Mouse (Mus musculus) G1E-ER4 (cell line): ENCODE data around the gene Agpat1. TPM values are rescaled to one million over a fixed set of nuclear protein-coding genes. Genes with fewer than 3 reads are reported as not detected.

Experiments
- GATA1 ChIP-seq: IDR thresholded peaks from one replicate; pipeline ENCODE4 v1.8.0; 2012; ENCODE audit warnings: low read length, inconsistent platforms
- polyA plus RNA-seq: library from polyadenylated mRNA; stranded (reverse); fragments of >175 nt; gene quantifications from 2 replicates; pipeline ENCODE4 v1.2.3, GENCODE M21; 2012

The Agpat1 gene
- polyA plus RNA-seq, 1 experiment, result 143 TPM

DNA sequence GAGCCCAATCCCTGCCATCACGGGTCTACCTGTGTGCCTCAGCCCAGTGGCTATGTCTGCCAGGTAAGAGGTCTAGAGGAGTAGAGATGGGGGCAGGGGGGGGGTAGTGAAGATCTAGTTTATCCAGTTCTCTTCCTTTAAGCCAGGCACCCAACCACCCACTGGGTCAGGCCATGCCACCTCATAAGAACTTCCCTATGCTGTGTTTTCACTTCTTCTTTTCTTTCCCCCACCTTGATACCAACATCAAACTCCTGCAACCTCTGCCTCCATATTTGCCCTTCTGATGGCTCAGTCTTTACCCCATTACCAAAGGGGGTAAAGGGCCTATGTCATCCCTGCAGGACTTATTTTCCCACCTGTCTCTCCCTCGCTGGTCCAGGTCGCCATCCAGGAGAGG is 26.0 kb upstream of the Agpat1 start:
- TF ChIP-seq GATA1, result no peak

DNA sequence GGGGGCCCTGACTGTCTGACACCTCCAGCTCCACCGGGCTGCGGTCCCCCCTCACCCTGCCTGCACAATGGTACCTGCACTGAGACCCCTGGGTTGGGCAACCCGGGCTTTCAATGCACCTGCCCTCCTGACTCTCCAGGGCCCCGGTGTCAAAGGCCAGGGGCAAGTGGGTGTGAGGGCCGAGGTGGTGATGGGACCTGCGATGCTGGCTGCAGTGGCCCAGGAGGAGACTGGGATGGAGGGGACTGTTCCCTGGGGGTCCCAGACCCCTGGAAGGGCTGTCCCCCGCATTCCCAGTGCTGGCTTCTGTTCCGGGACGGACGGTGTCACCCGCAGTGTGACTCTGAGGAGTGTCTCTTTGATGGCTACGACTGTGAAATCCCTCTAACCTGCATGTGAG is 21.5 kb upstream of the Agpat1 start:
- no peak for TF ChIP-seq GATA1

DNA sequence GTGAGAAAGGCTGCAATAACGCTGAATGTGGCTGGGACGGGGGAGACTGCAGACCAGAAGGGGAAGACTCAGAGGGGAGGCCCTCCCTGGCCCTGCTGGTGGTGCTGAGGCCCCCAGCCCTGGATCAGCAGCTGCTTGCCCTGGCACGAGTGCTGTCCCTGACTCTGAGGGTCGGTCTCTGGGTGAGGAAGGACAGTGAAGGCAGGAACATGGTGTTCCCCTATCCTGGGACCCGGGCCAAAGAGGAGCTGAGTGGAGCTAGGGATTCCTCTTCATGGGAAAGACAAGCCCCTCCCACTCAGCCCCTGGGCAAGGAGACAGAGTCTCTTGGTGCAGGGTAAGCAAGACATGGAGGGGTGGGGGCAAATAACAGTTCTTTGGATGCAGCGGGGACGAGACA is 20.7 kb upstream of the Agpat1 start:
- TF ChIP-seq GATA1, result no peak

DNA sequence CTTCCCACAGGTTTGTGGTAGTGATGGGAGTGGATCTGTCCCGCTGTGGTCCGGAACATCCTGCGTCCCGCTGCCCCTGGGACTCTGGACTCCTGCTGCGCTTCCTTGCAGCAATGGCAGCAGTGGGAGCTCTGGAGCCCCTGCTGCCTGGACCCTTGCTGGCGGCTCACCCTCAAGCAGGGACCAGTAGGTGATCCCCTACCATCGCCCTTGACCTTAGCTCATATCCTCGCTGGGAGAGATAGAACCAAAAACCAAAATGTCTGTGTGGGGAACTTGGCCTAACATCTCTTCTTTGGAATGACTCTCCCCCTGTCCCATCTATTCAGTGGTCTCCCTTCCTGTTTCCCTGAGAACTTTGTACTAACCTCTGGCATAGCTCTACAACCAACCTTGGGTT is 20.2 kb upstream of the Agpat1 start:
- no peak for TF ChIP-seq GATA1

DNA sequence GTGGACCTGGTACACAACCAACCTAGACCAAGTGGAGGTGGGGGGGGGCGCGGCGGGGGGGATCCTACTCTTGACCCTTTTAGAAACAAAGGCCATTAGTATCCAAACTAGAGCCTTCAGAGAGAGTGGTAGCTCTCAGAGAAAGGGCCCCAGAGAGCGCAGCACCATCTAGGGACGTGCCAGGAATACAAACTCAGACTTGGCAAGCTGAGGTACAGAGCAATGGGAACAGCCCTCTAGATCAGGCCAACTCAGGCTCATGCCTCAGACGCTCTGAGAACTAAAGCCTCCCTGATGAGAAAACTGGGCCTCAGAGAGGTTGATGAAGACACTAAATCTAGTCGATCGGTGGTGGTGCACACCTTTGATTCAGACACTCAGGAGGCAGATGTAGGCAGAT is 18.9 kb upstream of the Agpat1 start:
- TF ChIP-seq GATA1, result no peak

DNA sequence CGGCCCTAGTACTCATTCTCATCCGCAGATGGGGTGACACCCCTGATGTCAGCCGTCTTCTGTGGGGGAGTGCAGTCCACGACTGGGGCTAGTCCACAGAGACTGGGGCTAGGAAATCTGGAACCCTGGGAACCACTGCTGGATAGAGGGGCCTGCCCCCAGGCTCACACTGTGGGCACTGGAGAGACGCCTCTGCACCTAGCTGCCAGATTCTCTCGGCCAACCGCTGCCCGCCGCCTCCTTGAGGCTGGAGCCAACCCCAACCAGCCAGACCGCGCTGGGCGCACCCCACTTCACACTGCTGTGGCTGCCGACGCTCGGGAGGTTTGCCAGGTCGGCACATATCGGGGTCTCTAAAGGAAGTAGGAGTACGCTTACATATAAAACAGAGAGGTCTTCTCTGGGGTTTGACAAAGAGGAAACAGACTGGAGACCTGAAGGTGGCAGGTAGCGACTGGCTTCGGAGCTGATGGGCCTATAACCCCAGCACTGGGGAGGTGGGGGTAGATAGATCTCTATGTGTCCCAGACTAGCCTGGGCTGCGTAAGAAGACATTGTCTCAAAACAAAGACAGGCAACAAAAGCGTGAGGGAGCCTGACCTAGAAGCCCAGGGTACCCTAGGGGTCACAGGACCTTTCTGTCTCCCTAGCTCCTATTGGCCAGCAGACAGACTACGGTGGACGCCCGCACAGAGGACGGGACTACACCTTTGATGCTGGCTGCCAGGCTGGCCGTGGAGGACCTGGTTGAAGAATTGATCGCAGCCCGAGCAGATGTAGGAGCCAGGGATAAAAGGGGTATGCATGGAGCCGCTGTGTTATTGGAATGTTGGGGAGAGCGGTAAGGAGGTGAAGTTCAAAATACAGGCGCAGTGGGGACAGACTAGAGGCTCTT is 17.9 kb upstream of the Agpat1 start:
- no peak for TF ChIP-seq GATA1

DNA sequence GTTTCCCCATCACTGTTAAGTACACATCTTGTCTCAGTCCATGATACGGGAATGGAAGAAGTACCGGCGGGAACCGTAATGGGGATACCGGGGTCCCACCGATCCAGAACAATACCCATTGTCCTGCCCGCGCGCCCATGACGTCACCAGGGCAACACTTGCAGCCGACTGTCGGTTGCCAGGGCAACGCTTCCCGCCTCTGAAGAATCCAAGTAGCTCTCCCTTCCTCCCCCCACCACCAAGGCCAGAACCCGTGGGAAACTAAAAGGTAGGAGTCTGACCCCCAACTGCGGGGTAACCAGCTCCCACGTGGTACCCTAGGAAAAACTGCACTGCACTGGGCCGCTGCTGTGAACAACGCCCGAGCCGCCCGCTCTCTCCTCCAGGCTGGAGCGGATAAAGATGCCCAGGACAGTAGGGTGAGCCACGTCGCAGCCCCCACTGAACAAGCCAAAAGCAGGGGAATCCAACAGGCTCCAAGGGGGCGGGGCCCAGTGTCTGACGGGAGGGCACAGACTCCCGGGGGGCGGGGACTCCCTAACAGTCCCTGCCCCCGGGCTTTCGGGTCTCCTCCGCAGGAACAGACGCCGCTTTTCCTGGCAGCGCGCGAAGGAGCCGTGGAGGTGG is 17.2 kb upstream of the Agpat1 start:
- TF ChIP-seq GATA1, result no peak

DNA sequence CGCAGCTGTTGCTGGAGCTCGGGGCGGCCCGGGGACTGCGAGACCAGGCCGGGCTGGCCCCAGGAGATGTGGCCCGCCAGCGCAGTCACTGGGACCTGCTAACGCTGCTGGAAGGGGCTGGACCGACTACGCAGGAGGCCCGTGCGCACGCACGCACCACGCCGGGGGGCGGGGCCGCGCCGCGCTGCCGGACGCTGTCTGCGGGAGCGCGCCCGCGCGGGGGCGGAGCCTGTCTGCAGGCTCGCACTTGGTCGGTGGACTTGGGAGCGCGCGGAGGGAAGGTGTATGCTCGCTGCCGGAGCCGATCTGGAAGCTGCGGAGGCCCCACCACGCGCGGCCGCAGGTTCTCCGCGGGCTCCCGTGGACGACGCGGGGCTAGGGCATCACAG is 16.6 kb upstream of the Agpat1 start:
- TF ChIP-seq GATA1, result no peak

DNA sequence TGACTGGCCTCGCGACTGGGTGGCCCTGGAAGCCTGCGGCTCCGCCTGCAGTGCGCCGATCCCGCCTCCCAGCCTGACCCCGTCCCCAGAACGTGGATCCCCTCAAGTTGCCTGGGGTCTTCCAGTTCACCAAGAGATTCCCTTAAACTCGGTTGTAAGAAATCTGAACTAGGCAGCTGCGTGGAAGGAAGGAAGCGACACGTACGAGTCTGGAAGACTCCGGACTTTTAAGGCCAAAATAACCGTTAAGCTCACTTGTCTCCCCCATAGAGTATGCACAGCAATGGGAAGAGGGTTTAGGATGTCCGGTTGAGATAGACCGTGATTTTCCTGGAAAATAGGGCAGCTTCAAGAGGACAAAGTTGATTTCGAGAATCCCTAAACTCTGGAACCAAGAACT is 16.2 kb upstream of the Agpat1 start:
- TF ChIP-seq GATA1, result no peak

DNA sequence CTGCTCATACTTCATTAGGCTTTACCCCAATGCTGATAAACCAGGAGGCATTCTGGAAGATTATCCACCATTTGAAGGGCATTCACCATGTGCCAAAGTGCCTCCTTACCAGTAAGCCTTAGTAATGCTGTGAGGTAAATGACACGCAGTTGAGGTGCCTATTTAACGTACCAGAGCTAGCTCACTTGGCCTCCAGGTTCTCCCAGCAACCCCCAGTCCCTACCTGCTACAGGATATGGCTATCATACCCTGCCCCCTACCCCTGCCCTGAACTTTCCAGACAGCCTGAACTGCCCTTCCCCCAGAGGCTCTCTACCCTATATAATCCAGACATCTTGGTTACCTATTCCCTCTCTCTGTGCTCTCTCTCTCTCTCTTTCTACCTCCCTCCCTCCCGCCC is 15.3 kb upstream of the Agpat1 start:
- TF ChIP-seq GATA1, result no peak

DNA sequence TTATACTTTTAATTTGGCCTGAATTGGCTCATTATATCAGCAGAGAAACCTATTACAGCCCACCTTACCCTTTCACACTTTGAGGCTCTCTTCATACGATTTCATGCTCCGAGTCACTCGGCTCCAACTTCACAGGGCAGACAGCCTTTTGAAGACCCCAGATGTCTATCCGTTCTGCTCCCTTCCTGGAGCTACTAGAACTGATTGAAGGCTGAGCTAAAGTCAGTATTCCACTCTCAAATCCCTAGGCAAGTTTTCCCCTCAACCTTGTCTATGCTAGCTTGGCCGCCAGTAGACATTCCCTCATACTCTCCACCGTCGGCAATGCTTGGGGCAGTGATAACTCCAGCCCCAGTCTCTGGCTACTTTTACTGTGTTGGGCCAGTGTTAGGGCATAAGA is 14.9 kb upstream of the Agpat1 start:
- no peak for TF ChIP-seq GATA1

DNA sequence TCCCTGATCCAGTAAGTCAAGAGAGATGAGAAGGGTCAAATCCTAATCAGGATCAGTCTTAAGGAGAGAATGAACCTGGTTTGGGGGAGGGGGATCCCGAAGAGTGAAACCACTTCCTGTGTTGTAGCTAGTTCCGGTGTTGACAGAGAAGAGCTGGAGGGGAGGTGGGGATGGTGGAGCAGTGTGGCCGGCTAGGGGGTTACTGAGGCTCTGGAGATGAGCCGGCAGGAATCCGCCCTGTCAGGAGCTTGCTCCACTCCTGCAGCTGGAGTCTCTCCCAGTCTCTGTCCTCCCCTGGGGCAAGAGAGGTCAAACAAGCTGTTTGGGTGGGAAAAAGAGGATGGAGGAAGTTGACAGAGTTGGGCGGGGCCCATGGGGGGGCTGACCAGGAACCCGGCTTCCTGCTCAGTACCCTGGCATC is 14.4 kb upstream of the Agpat1 start, which contains the start of gene Gpsm3:
TSS of gene Gpsm3 (plus strand) at position 126 of the 421 bp plus-strand sequence.
- no peak for TF ChIP-seq GATA1

DNA sequence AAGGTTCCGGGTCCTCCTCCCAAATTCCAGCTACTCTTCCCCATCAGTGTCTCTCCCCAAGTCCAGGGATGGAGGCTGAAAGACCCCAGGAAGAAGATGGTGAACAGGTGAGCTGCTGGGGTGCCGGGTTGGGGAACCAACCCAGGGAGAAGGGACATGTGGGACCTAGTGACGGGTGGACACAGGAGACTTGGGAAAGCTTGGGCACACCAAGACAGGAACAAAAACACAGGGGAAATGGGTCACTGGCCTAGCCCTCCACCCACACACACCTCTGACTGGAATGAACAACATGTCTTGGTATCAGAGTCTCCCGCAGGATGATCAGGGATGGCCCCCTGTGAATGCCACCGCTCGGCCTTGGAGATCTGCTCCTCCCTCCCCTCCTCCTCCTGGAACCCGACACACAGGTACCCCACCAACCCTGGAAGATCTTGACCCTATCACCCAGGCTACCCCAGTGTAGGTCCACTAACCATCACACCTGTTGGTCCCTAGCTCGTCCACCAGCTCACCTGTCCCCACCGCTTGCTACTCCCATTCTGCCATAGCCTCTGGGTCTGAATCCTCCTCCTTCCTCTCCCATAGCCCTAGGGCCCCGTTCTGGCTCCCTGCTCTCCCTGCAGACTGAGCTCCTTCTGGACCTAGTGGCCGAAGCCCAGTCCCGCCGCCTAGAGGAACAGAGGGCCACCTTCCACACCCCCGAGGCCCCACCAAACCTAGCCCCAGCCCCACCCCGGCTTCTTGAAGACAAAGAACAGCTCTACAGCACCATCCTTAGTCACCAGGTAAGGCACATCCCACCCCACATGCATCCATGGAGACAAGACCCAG is 13.7 kb upstream of the Agpat1 start:
- no peak for TF ChIP-seq GATA1

DNA sequence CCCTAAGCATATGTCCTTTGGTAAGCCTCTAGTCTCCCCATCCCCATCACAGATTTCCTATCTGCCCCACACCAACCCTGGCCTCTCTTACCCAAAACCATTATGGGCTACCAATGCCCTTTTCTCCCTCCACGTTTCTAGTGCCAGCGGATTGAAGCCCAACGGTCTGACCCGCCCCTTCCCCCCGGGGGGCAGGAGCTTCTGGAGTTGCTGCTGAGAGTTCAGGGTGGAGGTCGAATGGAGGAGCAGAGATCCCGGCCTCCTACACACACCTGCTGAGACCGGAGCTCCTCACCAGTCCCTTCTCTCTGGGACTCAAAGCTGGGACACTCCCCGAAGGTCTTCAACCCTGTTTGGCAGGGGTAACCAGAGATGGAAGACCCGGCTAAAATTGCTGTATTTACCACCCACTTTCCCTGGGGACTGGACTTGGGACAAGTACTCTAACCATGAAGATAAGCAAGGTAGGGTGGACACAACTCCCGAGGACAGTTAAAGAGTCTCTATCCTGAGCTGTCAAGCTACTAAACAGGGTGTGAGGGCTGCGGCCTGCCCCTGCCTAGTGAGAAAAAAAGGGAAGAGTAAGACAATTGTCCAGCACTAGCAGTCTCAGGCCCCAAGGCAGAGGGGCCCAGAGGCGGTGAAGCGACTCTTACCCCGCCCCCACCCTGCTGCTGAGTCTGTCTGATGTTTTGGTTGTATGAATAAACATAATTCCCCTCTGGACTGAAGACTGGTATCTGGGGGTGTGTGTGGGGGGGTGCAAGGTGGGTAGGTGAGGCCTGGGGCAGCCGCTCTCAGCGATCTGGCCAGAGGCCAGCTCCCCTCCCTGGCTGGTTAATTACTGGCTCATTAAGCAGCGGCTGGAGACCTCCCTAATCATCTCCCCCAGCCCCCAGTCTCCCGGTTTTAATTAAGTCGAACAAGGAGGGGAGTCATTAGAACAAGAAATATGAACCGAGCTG is 12.8 kb upstream of the Agpat1 start, which contains the start of gene Pbx2:
TSS of gene Pbx2 (plus strand) at position 238 of the 965 bp plus-strand sequence.
- no peak for TF ChIP-seq GATA1

DNA sequence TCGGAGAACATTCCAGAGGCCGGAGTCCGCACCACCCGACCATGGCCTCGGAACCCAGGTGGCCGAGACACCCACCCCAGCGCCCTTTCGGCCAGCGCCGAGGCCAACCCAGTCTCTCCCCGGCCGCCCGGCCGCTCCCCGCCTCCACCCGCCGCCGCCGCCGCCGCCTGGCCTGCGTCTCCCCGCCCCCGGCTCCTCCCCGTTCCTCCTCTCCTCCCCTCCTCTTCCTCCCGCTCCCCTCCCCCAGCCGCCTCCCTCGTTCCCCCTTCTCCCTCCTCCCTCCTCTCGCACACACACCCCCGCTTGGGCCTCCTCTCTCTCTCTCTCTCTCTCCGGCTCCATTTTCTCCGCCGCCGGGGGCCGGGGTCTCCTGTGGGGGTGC is 12.1 kb upstream of the Agpat1 start:
- no peak for TF ChIP-seq GATA1
